Mouse (Mus musculus) limb, embryonic 14.5 days (tissue): Measurements from ENCODE around the gene Maats1. TPM values are rescaled to one million over a fixed set of nuclear protein-coding genes. Genes with fewer than 3 reads are reported as not detected.

ENCODE experiments used
- ATAC-seq: fragments of 200-750 bp; cut with Nextera tagmentation; 2 replicates; pipeline ENCODE4 v1.8.0; 2017; ENCODE audit warnings: low read depth, moderate number of reproducible peaks, moderate TSS enrichment; ENCODE audit not compliant: low FRiP score
- DNase-seq: peaks from one replicate; pipeline ENCODE4 v3.0.0-alpha.2; 2015; ENCODE audit warnings: low spot score
- H3K27ac ChIP-seq: fragments of 300-500 bp; sonication (generic); replicated peaks from 2 replicates; pipeline ENCODE4 v1.5.1; 2014; ENCODE audit warnings: low read depth, mild to moderate bottlenecking, low read length, moderate library complexity, mixed read lengths
- H3K27me3 ChIP-seq: fragments of 300-500 bp; sonication (generic); 2 replicates; pipeline ENCODE4 v1.6.1; 2014; ENCODE audit warnings: low read length, mixed read lengths; ENCODE audit not compliant: control insufficient read depth, insufficient read depth
- H3K36me3 ChIP-seq: fragments of 300-500 bp; sonication (generic); 2 replicates; pipeline ENCODE4 v1.6.1; 2014; ENCODE audit warnings: mild to moderate bottlenecking, low read length, moderate library complexity, mixed read lengths; ENCODE audit not compliant: control insufficient read depth, insufficient read depth
- H3K4me1 ChIP-seq: fragments of 300-500 bp; sonication (generic); 2 replicates; pipeline ENCODE4 v1.6.1; 2014; ENCODE audit warnings: antibody characterized with exemption, low read length, mixed read lengths; ENCODE audit not compliant: control insufficient read depth, insufficient read depth
- H3K4me2 ChIP-seq: fragments of 300-500 bp; sonication (generic); replicated peaks from 2 replicates; pipeline ENCODE4 v1.6.1; 2014; ENCODE audit warnings: low read depth, mild to moderate bottlenecking, low read length, moderate library complexity; ENCODE audit not compliant: severe bottlenecking
- H3K4me3 ChIP-seq: fragments of 300-500 bp; sonication (generic); replicated peaks from 2 replicates; pipeline ENCODE4 v1.5.1; 2014; ENCODE audit warnings: low read length
- H3K9ac ChIP-seq: fragments of 300-500 bp; sonication (generic); 2 replicates; pipeline ENCODE4 v1.6.1; 2014; ENCODE audit warnings: mild to moderate bottlenecking, low read depth, low read length, moderate library complexity; ENCODE audit not compliant: severe bottlenecking
- H3K9me3 ChIP-seq: fragments of 300-500 bp; sonication (generic); 2 replicates; pipeline ENCODE4 v1.6.1; 2016; ENCODE audit warnings: low read length; ENCODE audit not compliant: control insufficient read depth
- POLR2A ChIP-seq: fragments of 200-500 bp; IDR thresholded peaks from 2 replicates; pipeline ENCODE4 v1.8.0; 2012; ENCODE audit warnings: inconsistent platforms, mild to moderate bottlenecking, moderate library complexity, borderline replicate concordance; ENCODE audit not compliant: insufficient read depth, insufficient read length; ENCODE audit errors: extremely low read depth
- WGBS: fragments of 180-500 bp; shearing (Covaris S2); extraction: QIAGEN DNeasy Blood & Tissue Kit; methylation state at CpG from one replicate; pipeline ENCODE4 v1.1.7; 2014; 5-methylcytosine and 5-hydroxymethylcytosine counted together
- polyA plus RNA-seq, 2 experiments: library from polyadenylated mRNA; depleted of rRNA in 1 of 2; stranded (reverse) in 1 of 2; unstranded in 1 of 2; fragments of >200 nt; fragmentation: Nextera tagmentation in 1 of 2; extraction: Ambion mirVana in 1 of 2; gene quantifications; 2 replicates each; pipeline versions ENCODE4 v1.2.1 to v1.2.3; 2012 to 2014

The Maats1 gene
- polyA plus RNA-seq (2012; rRNA removed) (0.03 and 0.10 TPM in 2 replicates), polyA plus RNA-seq (2014; fragmentation: Nextera tagmentation; extraction: Ambion mirVana) (0.10 TPM in 1 of 2 replicates, not detected in the other)

DNA sequence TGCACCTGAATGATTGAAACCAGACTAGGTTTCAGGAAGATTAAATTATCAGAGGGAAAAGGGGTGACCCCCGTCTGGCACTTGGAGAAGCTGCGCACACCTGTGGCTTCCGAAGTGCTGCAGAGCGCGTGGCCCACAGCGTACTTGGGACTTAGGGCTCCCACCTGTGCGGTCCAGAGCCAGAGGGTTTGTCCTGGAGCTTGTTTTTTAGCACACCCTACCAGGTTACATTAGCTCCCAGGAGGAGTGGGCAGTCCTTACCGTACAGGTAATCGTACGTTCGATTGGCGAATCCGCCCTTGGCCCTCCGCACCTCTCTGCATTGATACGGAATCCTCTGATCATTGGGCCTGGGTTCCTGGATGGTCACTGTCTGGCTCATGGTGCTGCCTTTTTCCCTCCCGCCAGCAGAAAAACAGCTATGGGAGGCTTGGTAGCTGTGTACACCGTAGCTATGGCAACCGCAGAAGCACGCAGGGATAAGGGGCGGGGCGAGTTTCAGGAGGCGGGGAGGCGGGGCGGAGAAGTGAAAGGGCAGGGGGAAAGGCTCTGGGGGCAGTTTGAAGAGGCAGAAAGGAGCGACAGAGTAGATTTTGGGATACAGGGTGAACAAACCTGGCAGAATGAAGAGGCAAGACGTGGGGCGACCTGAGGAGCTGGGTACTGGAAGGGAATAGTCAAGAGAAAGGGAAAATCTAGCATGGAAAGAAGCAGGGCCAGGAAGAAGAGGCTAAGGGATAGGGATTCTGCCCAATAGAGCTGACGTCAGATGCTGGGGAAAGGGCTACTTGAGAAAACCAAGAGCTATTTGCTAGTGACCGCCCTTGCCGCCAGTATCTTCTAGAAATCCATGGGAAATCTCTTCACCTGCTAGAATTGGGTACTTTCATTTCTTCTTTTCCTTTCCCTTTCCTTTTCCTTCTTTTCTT, at the start of gene Maats1:
TSS of gene Maats1 (minus strand) at position 748 of the 929 bp plus-strand sequence.
- Histone ChIP-seq H3K4me3 (peak within 1 kb of the TSS; percentile 29), H3K4me2 (peak within 1 kb of the TSS; percentile 54), H3K9me3 (no peaks in the 10 kb centered on the region), H3K27me3 (no peaks in the 10 kb centered on the region), H3K36me3 (no peaks in the 10 kb centered on the region), H3K9ac (peak within 1 kb of the TSS; percentile 41; the same call in 1 of the 2 replicates), H3K27ac (no peak within 1 kb of the TSS), H3K4me1 (peaks cover 5% of the 10 kb centered on the region; the same call in 1 of the 2 replicates)
- TF ChIP-seq POLR2A: no peak
- 8% methylated on average over 30 of the region's 30 CpGs for WGBS
- ATAC-seq: peak; percentile 81
- peak; percentile 78 for DNase-seq

DNA sequence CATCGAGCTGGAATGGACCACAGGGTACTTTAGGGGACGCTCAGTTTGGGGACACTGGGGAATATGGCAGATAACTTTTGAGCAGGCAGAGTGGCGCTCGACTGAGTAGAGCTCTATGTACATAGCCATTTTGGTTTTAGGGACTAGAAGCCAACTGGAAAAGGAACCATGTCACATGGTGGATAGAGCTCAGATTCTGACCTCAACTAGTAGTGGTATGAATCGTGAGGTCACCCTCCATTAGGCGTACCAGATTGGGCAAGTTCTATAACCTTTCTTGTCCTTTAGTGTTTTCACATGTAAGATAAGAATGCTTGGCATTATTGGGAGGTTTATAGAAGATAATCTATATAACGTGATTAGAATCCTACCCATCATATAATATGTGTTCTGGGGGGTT, 48.4 kb upstream of the Maats1 start:
- no peak for TF ChIP-seq POLR2A
- 93% methylated on average over 7 of the region's 7 CpGs for WGBS
- no peak overlapping the region for H3K27ac ChIP-seq
- H3K9ac ChIP-seq: no peak overlapping the region
- H3K27me3 ChIP-seq: no peaks in the 10 kb centered on the region
- H3K36me3 ChIP-seq: no peaks in the 10 kb centered on the region
- no peaks in the 10 kb centered on the region for H3K9me3 ChIP-seq
- no peak overlapping the region for H3K4me2 ChIP-seq
- DNase-seq: no peak
- no peak for ATAC-seq
- no peaks in the 10 kb centered on the region for H3K4me1 ChIP-seq
- H3K4me3 ChIP-seq: no peak overlapping the region

GRCm38 (mm10) chr16:38389284-38389893, 47.4 kb upstream of the Maats1 start:
- TF ChIP-seq POLR2A: no peak
- ATAC-seq (no peak), DNase-seq (no peak)
- 76% methylated on average over 8 of the region's 8 CpGs for WGBS
- Histone ChIP-seq H3K27ac (no peak overlapping the region), H3K27me3 (no peaks in the 10 kb centered on the region), H3K9me3 (no peaks in the 10 kb centered on the region), H3K36me3 (no peaks in the 10 kb centered on the region), H3K4me1 (no peaks in the 10 kb centered on the region), H3K9ac (no peak overlapping the region), H3K4me2 (no peak overlapping the region), H3K4me3 (no peak overlapping the region)

- Histone ChIP-seq H3K27ac (no peak overlapping the region), H3K27me3 (no peaks in the 10 kb centered on the region), H3K4me2 (no peak overlapping the region), H3K9ac (no peak overlapping the region), H3K9me3 (no peaks in the 10 kb centered on the region), H3K4me3 (no peak overlapping the region), H3K36me3 (no peaks in the 10 kb centered on the region), H3K4me1 (no peaks in the 10 kb centered on the region)
- ATAC-seq (no peak), DNase-seq (no peak)
- WGBS: 69% methylated on average over 6 of the region's 6 CpGs
- TF ChIP-seq POLR2A: no peak
Observed at GRCm38 (mm10) chr16:38388757-38389156, 46.8 kb upstream of the Maats1 start.

DNA sequence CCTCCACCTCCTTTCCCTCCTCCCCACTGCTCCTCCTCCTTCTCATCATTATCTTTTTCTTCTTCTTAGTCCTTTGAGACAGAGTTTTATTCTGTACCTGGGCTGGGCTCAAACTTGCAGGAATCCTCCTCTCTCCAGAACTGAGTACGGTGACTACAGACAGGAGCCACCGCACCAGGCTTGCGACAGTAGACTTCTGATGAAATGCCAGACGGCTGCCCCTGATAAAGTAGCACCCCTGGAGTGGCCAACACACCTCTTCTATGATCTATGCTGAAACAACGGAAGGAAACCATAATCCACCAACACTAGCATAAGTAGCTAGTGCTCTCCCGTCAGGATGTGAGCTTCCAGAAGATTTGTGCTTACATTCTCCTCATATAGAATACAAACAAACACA, 45.4 kb upstream of the Maats1 start:
- no peak overlapping the region for H3K4me2 ChIP-seq

More for the DNA sequence above, 45.4 kb upstream of the Maats1 start:
- Histone ChIP-seq H3K36me3 (no peaks in the 10 kb centered on the region), H3K4me1 (no peaks in the 10 kb centered on the region), H3K27ac (no peak overlapping the region), H3K27me3 (no peaks in the 10 kb centered on the region), H3K9me3 (no peaks in the 10 kb centered on the region), H3K9ac (no peak overlapping the region), H3K4me3 (no peak overlapping the region)
- ATAC-seq (no peak), DNase-seq (no peak)
- no peak for TF ChIP-seq POLR2A
- 79% methylated on average over 6 of the region's 6 CpGs for WGBS
